Mouse (Mus musculus) intestine, embryonic 16.5 days (tissue): ENCODE results near the gene Lztfl1. TPM values are rescaled to one million over a fixed set of nuclear protein-coding genes. Genes with fewer than 3 reads are reported as not detected.

Source experiments
- ATAC-seq: fragments of 200-750 bp; cut with Nextera tagmentation; 2 replicates; pipeline ENCODE4 v1.8.0; 2017; ENCODE audit warnings: moderate TSS enrichment, moderate library complexity
- H3K27ac ChIP-seq: fragments of 300-500 bp; sonication (generic); 2 replicates; pipeline ENCODE4 v1.5.1; 2014; ENCODE audit warnings: mild to moderate bottlenecking, low read length
- H3K27me3 ChIP-seq: fragments of 300-500 bp; sonication (generic); replicated peaks from 2 replicates; pipeline ENCODE4 v1.6.1; 2014; ENCODE audit warnings: low read length, control low read depth, mixed read lengths; ENCODE audit not compliant: control insufficient read depth, insufficient read depth
- H3K36me3 ChIP-seq: fragments of 300-500 bp; sonication (generic); 2 replicates; pipeline ENCODE4 v1.6.1; 2014; ENCODE audit warnings: low read length, control low read depth; ENCODE audit not compliant: control insufficient read depth, insufficient read depth
- H3K4me1 ChIP-seq: fragments of 300-500 bp; sonication (generic); 2 replicates; pipeline ENCODE4 v1.6.1; 2014; ENCODE audit warnings: low read length, control low read depth, mixed read lengths; ENCODE audit not compliant: control insufficient read depth, insufficient read depth
- H3K4me2 ChIP-seq: fragments of 300-500 bp; sonication (generic); 2 replicates; pipeline ENCODE4 v1.6.1; 2014; ENCODE audit warnings: low read depth, low read length, control low read depth
- H3K4me3 ChIP-seq: fragments of 300-500 bp; sonication (generic); 2 replicates; pipeline ENCODE4 v1.5.1; 2014; ENCODE audit warnings: mild to moderate bottlenecking, low read length
- H3K9ac ChIP-seq: fragments of 300-500 bp; sonication (generic); 2 replicates; pipeline ENCODE4 v1.6.1; 2014; ENCODE audit warnings: low read depth, low read length
- H3K9me3 ChIP-seq: fragments of 300-500 bp; sonication (generic); 2 replicates; pipeline ENCODE4 v1.6.1; 2016; ENCODE audit warnings: low read length, control low read depth; ENCODE audit not compliant: control insufficient read depth
- WGBS: fragments of 180-500 bp; shearing (Covaris S2); extraction: QIAGEN DNeasy Blood & Tissue Kit; methylation state at CpG from one replicate; pipeline ENCODE4 v1.1.7; 2014; 5-methylcytosine and 5-hydroxymethylcytosine counted together
- polyA plus RNA-seq: library from polyadenylated mRNA; unstranded; fragments of >200 nt; fragmentation: Nextera tagmentation; extraction: Ambion mirVana; gene quantifications from 2 replicates; pipeline ENCODE4 v1.2.1, GENCODE M21; 2015

Gene Lztfl1
- polyA plus RNA-seq, 1 experiment from 2014 or later, result 36.7 TPM

- no peak overlapping the region for H3K4me3 ChIP-seq
- H3K4me1 ChIP-seq, result no peaks in the 10 kb centered on the region
- no peak for ATAC-seq
Observed at GRCm38 (mm10) chr9:123657457-123657856, 60.0 kb downstream of the Lztfl1 start.

DNA sequence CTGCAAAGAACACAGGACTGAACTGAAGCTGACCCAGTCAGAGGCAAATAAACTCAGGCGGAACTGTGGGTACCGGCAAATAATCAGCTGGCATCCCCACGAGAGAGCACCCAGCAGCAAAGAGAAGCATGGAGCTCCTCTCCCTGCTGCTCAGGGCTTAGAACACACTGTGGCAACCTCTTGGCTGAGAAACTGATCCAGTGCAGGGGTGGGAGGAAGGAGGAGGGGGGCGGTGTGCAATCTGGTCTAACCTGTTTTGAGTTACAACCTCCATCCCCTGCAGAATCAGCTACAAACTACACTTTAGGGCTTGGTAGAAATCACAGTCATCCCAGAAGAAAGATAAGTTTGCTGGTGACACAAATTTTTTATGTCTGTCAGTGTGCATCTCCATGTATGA is 66.1 kb downstream of the Lztfl1 start:
- Histone ChIP-seq H3K36me3 (no peaks in the 10 kb centered on the region), H3K27ac (0 out of 2 replicates have a peak overlapping the region, but pooled peaks have one; percentile 0), H3K9me3 (no peaks in the 10 kb centered on the region), H3K4me2 (no peak overlapping the region), H3K4me3 (no peak overlapping the region), H3K4me1 (peaks cover 3% of the 10 kb centered on the region; the same call in 1 of the 2 replicates), H3K9ac (no peak overlapping the region), H3K27me3 (no peaks in the 10 kb centered on the region)
- WGBS, result 41% methylated on average over 4 of the region's 4 CpGs
- ATAC-seq, result peak; percentile 84

More at GRCm38 (mm10) chr9:123657457-123657856, 60.0 kb downstream of the Lztfl1 start:
- no peaks in the 10 kb centered on the region for H3K9me3 ChIP-seq
- H3K36me3 ChIP-seq, result no peaks in the 10 kb centered on the region
- no peak overlapping the region for H3K4me2 ChIP-seq
- H3K27me3 ChIP-seq, result no peaks in the 10 kb centered on the region
- no peak overlapping the region for H3K9ac ChIP-seq
- no peak overlapping the region for H3K27ac ChIP-seq
- 81% methylated on average over 3 of the region's 3 CpGs for WGBS

DNA sequence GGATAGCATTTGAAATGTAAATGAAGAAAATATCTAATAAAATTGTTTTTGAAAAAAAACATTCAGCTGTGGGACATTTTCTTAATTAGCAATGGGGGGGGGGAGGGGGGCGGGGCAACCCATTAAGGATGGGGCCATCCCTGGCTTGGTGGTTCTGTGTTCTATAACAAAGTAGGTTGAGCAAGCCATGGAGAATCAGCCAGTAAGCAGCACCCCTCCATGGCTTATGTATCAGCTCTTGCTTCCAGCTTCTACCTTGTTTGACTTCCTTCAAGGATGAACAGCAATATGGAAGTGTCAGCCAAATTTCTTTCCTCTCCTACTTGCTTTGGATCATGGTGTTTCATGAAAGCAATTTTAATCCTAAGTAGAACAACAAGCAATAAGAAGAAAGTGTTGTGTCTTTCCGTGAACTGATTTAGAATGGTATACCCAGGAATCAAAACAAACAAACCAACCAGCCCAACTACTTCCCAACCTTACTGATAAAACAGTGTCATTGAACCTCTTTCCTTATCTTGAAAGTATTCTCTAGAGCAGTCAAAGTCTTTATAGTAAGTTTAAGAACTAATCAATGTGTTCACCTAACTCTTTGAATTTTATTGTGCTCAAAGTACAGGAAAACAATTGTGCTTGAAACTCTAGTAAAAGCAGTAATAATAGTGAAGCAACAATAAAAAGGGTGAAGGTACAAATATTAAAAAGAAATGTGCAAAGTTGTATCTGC is 67.5 kb downstream of the Lztfl1 start:
- Histone ChIP-seq H3K27me3 (no peaks in the 10 kb centered on the region), H3K36me3 (no peaks in the 10 kb centered on the region), H3K4me1 (peaks cover 3% of the 10 kb centered on the region; the same call in 1 of the 2 replicates), H3K4me3 (no peak overlapping the region), H3K4me2 (no peak overlapping the region), H3K27ac (no peak overlapping the region), H3K9me3 (no peaks in the 10 kb centered on the region), H3K9ac (no peak overlapping the region)
- ATAC-seq, result peak; percentile 80
- 60% methylated on average over 2 of the region's 2 CpGs for WGBS

Other genes starting within 250 kb of the Lztfl1 start
- 51.5 and 55.7 TPM in 2 replicates for gene Limd1, start 239.0 kb downstream of the Lztfl1 start, polyA plus RNA-seq
- 74.4 and 87.4 TPM in 2 replicates for gene Sacm1l, start 187.9 kb downstream of the Lztfl1 start, polyA plus RNA-seq
- 0.57 and 0.76 TPM in 2 replicates for gene Slc6a20b, start 85.1 kb downstream of the Lztfl1 start, polyA plus RNA-seq
- 0.70 and 1.4 TPM in 2 replicates for gene Ccr9, start 39.3 kb downstream of the Lztfl1 start, polyA plus RNA-seq
- gene Slc6a20a, start 38.8 kb downstream of the Lztfl1 start, polyA plus RNA-seq, result 32.5 and 39.9 TPM in 2 replicates
- gene Cxcr6, start 88.8 kb upstream of the Lztfl1 start, polyA plus RNA-seq, result 1.8 and 2.0 TPM in 2 replicates
- gene Fyco1, start 134.2 kb upstream of the Lztfl1 start, polyA plus RNA-seq, result 8.5 and 11.4 TPM in 2 replicates
- gene Xcr1, start 144.3 kb upstream of the Lztfl1 start, polyA plus RNA-seq, result 0.02 TPM in 1 of 2 replicates, not detected in the other